Mouse (Mus musculus): ENCODE measurements at regions not wholly inside any gene's neighbourhood (a gene's known extent, or its start where the extent isn't known, plus 50 kb on each side); places are given as distances from the start of the nearest gene placed in this dataset.

GRCm38 (mm10) chr4:53915326-53915725 lies 89.5 kb downstream of the Tmem38b start:
- H3K27me3 ChIP-seq, result no peaks in the 10 kb centered on the region
- H3K36me3 ChIP-seq, result no peaks in the 10 kb centered on the region
- no peak for ATAC-seq (replicated peaks)
- no peak overlapping the region for H3K4me2 ChIP-seq (replicated peaks)
- H3K9ac ChIP-seq (replicated peaks), result no peak overlapping the region
- no peaks in the 10 kb centered on the region for H3K4me1 ChIP-seq
- no peak overlapping the region for H3K4me3 ChIP-seq
- H3K27ac ChIP-seq (replicated peaks), result no peak overlapping the region
- H3K9me3 ChIP-seq, result no peaks in the 10 kb centered on the region

GRCm38 (mm10) chr4:53919188-53919587 lies 93.3 kb downstream of the Tmem38b start:
- ATAC-seq (replicated peaks), result 0 out of 2 replicates have a peak, but pooled peaks have one; percentile 55
- H3K27me3 ChIP-seq, result no peaks in the 10 kb centered on the region
- H3K27ac ChIP-seq (replicated peaks), result no peak overlapping the region
- no peak overlapping the region for H3K4me2 ChIP-seq (replicated peaks)
- no peaks in the 10 kb centered on the region for H3K4me1 ChIP-seq
- no peaks in the 10 kb centered on the region for H3K36me3 ChIP-seq
- no peak overlapping the region for H3K9ac ChIP-seq (replicated peaks)
- H3K4me3 ChIP-seq, result no peak overlapping the region
- H3K9me3 ChIP-seq, result no peaks in the 10 kb centered on the region

- 74% methylated on average over 2 of the region's 2 CpGs for WGBS
Measured at GRCm38 (mm10) chr4:53920587-53920986, 94.7 kb downstream of the Tmem38b start.

GRCm38 (mm10) chr4:53931068-53931467 lies 105.2 kb downstream of the Tmem38b start:
- ATAC-seq (replicated peaks), result peak; percentile 62; the same call in 1 of the 2 replicates
- Histone ChIP-seq H3K9ac (replicated peaks) (no peak overlapping the region), H3K4me3 (no peak overlapping the region), H3K4me1 (peaks cover 5% of the 10 kb centered on the region), H3K27ac (replicated peaks) (no peak overlapping the region), H3K9me3 (no peaks in the 10 kb centered on the region), H3K4me2 (replicated peaks) (no peak overlapping the region), H3K36me3 (no peaks in the 10 kb centered on the region), H3K27me3 (no peaks in the 10 kb centered on the region)
- 90% methylated on average over 3 of the region's 3 CpGs for WGBS

More at GRCm38 (mm10) chr4:53920587-53920986, 94.7 kb downstream of the Tmem38b start:
- no peak for ATAC-seq (replicated peaks)
- Histone ChIP-seq H3K36me3 (no peaks in the 10 kb centered on the region), H3K4me3 (no peak overlapping the region), H3K27ac (replicated peaks) (no peak overlapping the region), H3K4me2 (replicated peaks) (no peak overlapping the region), H3K4me1 (no peaks in the 10 kb centered on the region), H3K9me3 (no peaks in the 10 kb centered on the region), H3K9ac (replicated peaks) (no peak overlapping the region), H3K27me3 (no peaks in the 10 kb centered on the region)

- ATAC-seq (replicated peaks), result peak; percentile 85
- H3K36me3 ChIP-seq, result no peaks in the 10 kb centered on the region
- WGBS, result 9% methylated on average over 10 of the region's 10 CpGs
Measured at GRCm38 (mm10) chr4:53931499-53931898, 105.7 kb downstream of the Tmem38b start.

GRCm38 (mm10) chr4:53935306-53935705 lies 109.5 kb downstream of the Tmem38b start:
- no peak for ATAC-seq (replicated peaks)

More at GRCm38 (mm10) chr4:53931499-53931898, 105.7 kb downstream of the Tmem38b start:
- Histone ChIP-seq H3K4me1 (peaks cover 5% of the 10 kb centered on the region), H3K4me3 (peak overlapping the region; percentile 21; the same call in 1 of the 2 replicates), H3K27me3 (no peaks in the 10 kb centered on the region), H3K9ac (replicated peaks) (no peak overlapping the region), H3K4me2 (replicated peaks) (peak overlapping the region; percentile 44), H3K27ac (replicated peaks) (no peak overlapping the region), H3K9me3 (no peaks in the 10 kb centered on the region)

DNA sequence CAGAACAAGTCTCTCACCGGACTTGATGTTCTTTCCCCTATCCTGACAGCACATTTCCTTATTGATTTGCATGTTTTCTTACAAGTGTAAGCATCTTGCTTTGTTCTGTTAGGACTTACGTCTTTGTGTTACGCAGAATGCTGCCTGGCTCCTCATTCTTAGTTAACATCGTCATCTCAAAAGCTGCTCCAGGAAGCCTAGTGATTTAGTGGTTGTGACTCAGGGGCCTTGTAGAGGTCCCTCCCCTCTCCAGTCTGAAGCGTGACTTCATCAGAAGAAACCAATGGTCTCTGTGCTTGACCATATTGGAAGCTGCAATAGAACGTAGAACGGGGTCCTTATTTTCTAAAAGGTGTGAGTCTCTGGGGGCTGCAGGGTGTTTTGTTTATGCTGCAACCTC lies 122.9 kb downstream of the Tmem38b start:
- no peak for ATAC-seq (replicated peaks)
- Histone ChIP-seq H3K27ac (replicated peaks) (no peak overlapping the region), H3K27me3 (no peaks in the 10 kb centered on the region), H3K4me2 (replicated peaks) (no peak overlapping the region), H3K4me3 (no peak overlapping the region), H3K4me1 (peaks cover 18% of the 10 kb centered on the region), H3K36me3 (no peaks in the 10 kb centered on the region), H3K9ac (replicated peaks) (no peak overlapping the region), H3K9me3 (no peaks in the 10 kb centered on the region)
- WGBS, result 74% methylated on average over 7 of the region's 7 CpGs

More at GRCm38 (mm10) chr4:53935306-53935705, 109.5 kb downstream of the Tmem38b start:
- Histone ChIP-seq H3K36me3 (no peaks in the 10 kb centered on the region), H3K27me3 (no peaks in the 10 kb centered on the region), H3K9me3 (no peaks in the 10 kb centered on the region), H3K4me2 (replicated peaks) (no peak overlapping the region), H3K27ac (replicated peaks) (no peak overlapping the region), H3K9ac (replicated peaks) (no peak overlapping the region), H3K4me1 (peaks cover 5% of the 10 kb centered on the region), H3K4me3 (no peak overlapping the region)
- WGBS, result 86% methylated on average over 5 of the region's 5 CpGs

GRCm38 (mm10) chr4:53949164-53949563 lies 123.3 kb downstream of the Tmem38b start:
- Histone ChIP-seq H3K4me1 (peaks cover 18% of the 10 kb centered on the region), H3K27me3 (no peaks in the 10 kb centered on the region), H3K36me3 (no peaks in the 10 kb centered on the region), H3K9me3 (no peaks in the 10 kb centered on the region), H3K4me3 (no peak overlapping the region), H3K4me2 (replicated peaks) (no peak overlapping the region), H3K27ac (replicated peaks) (no peak overlapping the region), H3K9ac (replicated peaks) (no peak overlapping the region)
- no peak for ATAC-seq (replicated peaks)
- 95% methylated on average over 3 of the region's 3 CpGs for WGBS

DNA sequence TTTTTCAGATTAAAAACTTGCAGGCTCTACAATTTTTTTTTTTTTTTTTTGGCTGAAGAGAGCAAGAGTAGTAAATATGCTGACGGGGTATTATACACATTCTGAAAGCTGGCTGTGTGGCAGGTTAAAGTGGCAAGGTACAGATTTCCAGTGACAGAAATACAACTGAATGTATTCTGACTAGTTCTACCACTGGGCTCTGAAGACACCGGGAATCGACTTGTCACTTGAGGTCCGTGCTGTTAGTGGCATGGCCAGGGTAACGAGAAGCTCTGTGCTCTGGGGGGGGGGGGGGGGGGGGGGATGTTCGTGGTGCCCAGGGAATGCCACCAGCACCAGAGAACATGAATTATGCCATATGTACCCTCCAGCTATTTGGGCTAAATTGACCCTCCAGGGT lies 124.7 kb downstream of the Tmem38b start:
- ATAC-seq (replicated peaks), result no peak
- Histone ChIP-seq H3K4me3 (no peak overlapping the region), H3K27ac (replicated peaks) (no peak overlapping the region), H3K9me3 (no peaks in the 10 kb centered on the region), H3K27me3 (no peaks in the 10 kb centered on the region), H3K36me3 (no peaks in the 10 kb centered on the region), H3K4me2 (replicated peaks) (no peak overlapping the region), H3K4me1 (peaks cover 18% of the 10 kb centered on the region), H3K9ac (replicated peaks) (no peak overlapping the region)
- WGBS, result 31% methylated on average over 6 of the region's 6 CpGs

DNA sequence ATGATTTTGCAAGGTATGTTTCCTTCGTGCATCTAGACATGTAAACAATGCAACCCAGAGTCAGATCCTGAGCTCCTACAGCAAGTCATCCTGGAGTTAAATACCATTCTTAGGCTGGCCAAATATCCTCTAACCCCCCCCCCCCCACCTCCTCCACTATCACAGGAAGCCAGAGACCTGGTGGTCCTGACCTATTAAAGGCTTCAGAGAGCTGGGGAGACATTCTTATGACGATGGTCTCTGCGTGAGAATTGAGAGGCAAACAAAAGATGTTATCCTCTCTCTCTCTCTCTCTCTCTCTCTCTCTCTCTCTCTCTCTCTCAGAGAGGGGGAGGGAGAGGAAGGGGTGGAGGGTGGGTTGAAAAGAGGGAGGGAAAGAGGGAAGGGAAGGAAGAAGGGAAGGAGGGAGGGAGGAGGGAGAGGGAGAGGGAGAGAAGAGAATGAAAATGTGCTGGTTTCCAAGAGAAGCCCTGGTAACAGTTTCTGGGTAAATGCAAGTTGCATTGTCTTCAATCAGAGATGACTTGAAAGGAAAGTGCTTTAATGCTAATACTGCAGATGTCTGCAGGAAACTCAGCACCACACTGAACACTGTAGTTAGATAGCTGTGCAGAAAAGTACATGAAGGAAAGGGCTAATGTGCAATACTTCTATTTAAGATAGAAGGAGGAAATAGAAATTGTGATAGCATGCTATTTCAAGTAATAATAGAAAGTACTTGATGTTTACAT lies 125.3 kb downstream of the Tmem38b start:
- Histone ChIP-seq H3K4me1 (peaks cover 18% of the 10 kb centered on the region), H3K4me2 (replicated peaks) (no peak overlapping the region), H3K9ac (replicated peaks) (no peak overlapping the region), H3K36me3 (no peaks in the 10 kb centered on the region), H3K9me3 (no peaks in the 10 kb centered on the region), H3K4me3 (no peak overlapping the region), H3K27me3 (no peaks in the 10 kb centered on the region), H3K27ac (replicated peaks) (peak overlapping the region; percentile 28; the same call in 1 of the 2 replicates)
- WGBS, result 16% methylated on average over 3 of the region's 3 CpGs
- ATAC-seq (replicated peaks), result peak; percentile 64; the same call in 1 of the 2 replicates

- 22% methylated on average over 5 of the region's 5 CpGs for WGBS
- H3K27ac ChIP-seq (replicated peaks), result peak overlapping the region; percentile 52
- H3K9ac ChIP-seq (replicated peaks), result no peak overlapping the region
- no peaks in the 10 kb centered on the region for H3K9me3 ChIP-seq
- peaks cover 18% of the 10 kb centered on the region for H3K4me1 ChIP-seq
- H3K36me3 ChIP-seq, result no peaks in the 10 kb centered on the region
- no peak overlapping the region for H3K4me2 ChIP-seq (replicated peaks)
- no peak overlapping the region for H3K4me3 ChIP-seq
- peak; percentile 26; the same call in 1 of the 2 replicates for ATAC-seq (replicated peaks)
- no peaks in the 10 kb centered on the region for H3K27me3 ChIP-seq
Measured at GRCm38 (mm10) chr4:53951734-53952109, 125.9 kb downstream of the Tmem38b start.

- ATAC-seq (replicated peaks), result no peak
- Histone ChIP-seq H3K27ac (replicated peaks) (peak overlapping the region; percentile 52), H3K4me2 (replicated peaks) (no peak overlapping the region), H3K4me1 (peaks cover 18% of the 10 kb centered on the region), H3K4me3 (no peak overlapping the region), H3K36me3 (no peaks in the 10 kb centered on the region), H3K9ac (replicated peaks) (no peak overlapping the region), H3K27me3 (no peaks in the 10 kb centered on the region), H3K9me3 (no peaks in the 10 kb centered on the region)
- 12% methylated on average over 3 of the region's 3 CpGs for WGBS
Measured at GRCm38 (mm10) chr4:53952288-53952687, 126.4 kb downstream of the Tmem38b start.

DNA sequence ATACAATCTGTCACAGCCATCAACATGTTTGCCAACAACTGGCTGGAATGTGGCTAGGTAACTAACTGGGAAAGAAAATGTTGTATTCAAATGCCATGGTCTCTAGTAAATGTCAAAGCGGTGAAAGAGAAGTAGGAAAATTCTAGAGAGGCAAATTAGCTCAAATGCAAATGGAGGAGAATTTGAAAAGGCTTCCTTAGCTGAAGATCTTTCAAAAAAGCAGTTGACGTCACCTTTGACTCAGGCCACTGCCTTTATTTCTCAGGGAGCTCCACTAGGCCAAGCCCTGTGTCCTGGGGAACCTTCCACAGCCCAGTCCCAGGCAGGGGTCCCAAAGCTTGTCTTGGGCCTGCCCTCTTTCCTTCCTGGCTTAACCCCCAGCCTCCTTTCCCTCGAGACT lies 136.6 kb downstream of the Tmem38b start:
- Histone ChIP-seq H3K27me3 (no peaks in the 10 kb centered on the region), H3K4me2 (replicated peaks) (no peak overlapping the region), H3K4me3 (no peak overlapping the region), H3K9ac (replicated peaks) (no peak overlapping the region), H3K4me1 (no peaks in the 10 kb centered on the region), H3K36me3 (no peaks in the 10 kb centered on the region), H3K9me3 (peaks cover 4% of the 10 kb centered on the region; the same call in 1 of the 2 replicates), H3K27ac (replicated peaks) (no peak overlapping the region)
- 51% methylated on average over 3 of the region's 3 CpGs for WGBS
- ATAC-seq (replicated peaks), result no peak
